Mouse (Mus musculus) ES-E14 (cell line): ENCODE measurements around the gene Cmc2. TPM values are rescaled to one million over a fixed set of nuclear protein-coding genes. Genes with fewer than 3 reads are reported as not detected.

ENCODE experiments used
- DNase-seq: peaks from one replicate; pipeline ENCODE4 v3.0.0-alpha.2; 2013; ENCODE audit warnings: low read depth, low spot score
- H3K27ac ChIP-seq: 2 replicates; pipeline ENCODE4 v1.5.1; 2012; ENCODE audit warnings: low read depth, mild to moderate bottlenecking, low read length, moderate library complexity, mixed read lengths; ENCODE audit not compliant: poor library complexity, insufficient read depth, severe bottlenecking
- H3K36me3 ChIP-seq: 2 replicates; pipeline ENCODE4 v1.6.1; 2012; ENCODE audit warnings: mild to moderate bottlenecking, low read length, moderate library complexity, mixed read lengths; ENCODE audit not compliant: control insufficient read depth, poor library complexity, insufficient read depth, severe bottlenecking
- H3K4me1 ChIP-seq, 2 experiments: fragments of 150-350 bp in 1 of 2; sonication (generic) in 1 of 2; 2 replicates each; pipeline ENCODE4 v1.6.1; 2012; ENCODE audit warnings: low read length in 2 of 2, mild to moderate bottlenecking in 1 of 2, mixed read lengths in 1 of 2; ENCODE audit not compliant: control insufficient read depth in 2 of 2, insufficient read depth in 2 of 2, poor library complexity in 1 of 2
- H3K4me3 ChIP-seq, 2 experiments: fragments of 150-350 bp in 1 of 2; sonication (generic) in 1 of 2; 2 replicates each; pipeline ENCODE4 v1.5.1; 2012; ENCODE audit warnings: low read length in 2 of 2, low read depth in 1 of 2, mild to moderate bottlenecking in 1 of 2, mixed read lengths in 1 of 2; ENCODE audit not compliant: insufficient read depth in 1 of 2, poor library complexity in 1 of 2, severe bottlenecking in 1 of 2
- H3K9ac ChIP-seq: 2 replicates; pipeline ENCODE4 v1.6.1; 2012; ENCODE audit warnings: low read depth, mild to moderate bottlenecking, low read length, mixed read lengths; ENCODE audit not compliant: poor library complexity, insufficient read depth, severe bottlenecking
- H3K9me3 ChIP-seq: fragments of 150-350 bp; sonication (generic); 2 replicates; pipeline ENCODE4 v1.6.1; 2012; ENCODE audit warnings: low read depth, mild to moderate bottlenecking, low read length; ENCODE audit not compliant: control insufficient read depth, insufficient read depth
- CHD2 ChIP-seq: IDR thresholded peaks from 2 replicates; pipeline ENCODE4 v1.6.1; 2014; ENCODE audit warnings: mild to moderate bottlenecking, low read depth, low read length, inconsistent platforms
- HCFC1 ChIP-seq: IDR thresholded peaks from 2 replicates; pipeline ENCODE4 v1.6.1; 2012; ENCODE audit warnings: low read length, inconsistent platforms, borderline replicate concordance; ENCODE audit not compliant: insufficient read depth
- MAFK ChIP-seq: IDR thresholded peaks from 2 replicates; pipeline ENCODE4 v1.6.1; 2014; ENCODE audit warnings: mild to moderate bottlenecking, low read depth, low read length, inconsistent platforms; ENCODE audit not compliant: insufficient read depth
- ZC3H11A ChIP-seq: IDR thresholded peaks from 2 replicates; pipeline ENCODE4 v1.6.1; 2012; ENCODE audit warnings: low read depth, mild to moderate bottlenecking, inconsistent platforms, low read length, borderline replicate concordance
- ZNF384 ChIP-seq: IDR thresholded peaks from 2 replicates; pipeline ENCODE4 v1.6.1; 2012; ENCODE audit warnings: low read depth, low read length, inconsistent platforms
- in situ Hi-C, 2 experiments: fragments of 600-800 bp; cut with MboI; formaldehyde crosslinking; loops; one replicate each; pipeline ENCODE4 v1.15.1; 2025; ENCODE audit warnings: low sequenced_read_pairs in 2 of 2, inconsistent platforms in 1 of 2; ENCODE audit not compliant: unreplicated experiment in 2 of 2
- total RNA-seq: library from RNA; depleted of rRNA; stranded (reverse); fragments of 300-350 nt; gene quantifications from 2 replicates; pipeline ENCODE4 v1.2.3, GENCODE M21; 2012

Gene Cmc2
- total RNA-seq, 1 experiment, result 33.4 TPM

- H3K9ac ChIP-seq, result no peak overlapping the region
- no peak overlapping the region for H3K4me3 ChIP-seq
- peaks cover 27% of the 10 kb centered on the region for H3K36me3 ChIP-seq
- no peak for DNase-seq
- H3K27ac ChIP-seq, result no peak overlapping the region
- in situ Hi-C loops, result no loop called here
- H3K4me1 ChIP-seq, result peaks cover 0 to 2% of the 10 kb centered on the region in 2 experiments; a peak in 2 of 4 replicates
- TF ChIP-seq HCFC1 (no peak), MAFK (peak; percentile 41; the same call in 1 of the 2 replicates), ZNF384 (no peak)
- H3K9me3 ChIP-seq, result no peaks in the 10 kb centered on the region
Measured at GRCm38 (mm10) chr8:116928588-116928987, 7.3 kb upstream of the Cmc2 start.

- TF ChIP-seq MAFK (no peak), ZC3H11A (no peak), ZNF384 (no peak), HCFC1 (no peak), CHD2 (no peak)
- Histone ChIP-seq H3K9me3 (no peaks in the 10 kb centered on the region), H3K4me1 (peaks cover 0 to 2% of the 10 kb centered on the region in 2 experiments; a peak in 2 of 4 replicates), H3K27ac (no peak overlapping the region), H3K9ac (no peak overlapping the region), H3K4me3 (no peak overlapping the region), H3K36me3 (peaks cover 27% of the 10 kb centered on the region)
- in situ Hi-C loops, result no loop called here
- DNase-seq, result no peak
Measured at GRCm38 (mm10) chr8:116927880-116928279, 6.6 kb upstream of the Cmc2 start.

- Histone ChIP-seq H3K27ac (no peak overlapping the region), H3K36me3 (peaks cover 17% of the 10 kb centered on the region), H3K9me3 (no peaks in the 10 kb centered on the region)
Measured at GRCm38 (mm10) chr8:116923526-116923925, 2.3 kb upstream of the Cmc2 start.

GRCm38 (mm10) chr8:116922060-116922757 lies 954 bp upstream of the Cmc2 start:
- peak overlapping the region; percentile 88 to 97 for H3K4me3 ChIP-seq
- no peak overlapping the region for H3K27ac ChIP-seq
- H3K9me3 ChIP-seq, result no peaks in the 10 kb centered on the region
- H3K4me1 ChIP-seq, result peaks cover 3% of the 10 kb centered on the region in 2 experiments; a peak in 1 of 4 replicates
- H3K36me3 ChIP-seq, result peaks cover 10% of the 10 kb centered on the region
- no peak for TF ChIP-seq CHD2
- TF ChIP-seq MAFK, result no peak
- no peak for TF ChIP-seq ZC3H11A
- no peak for TF ChIP-seq ZNF384
- no peak for TF ChIP-seq HCFC1
- H3K9ac ChIP-seq, result peak overlapping the region; percentile 99
- DNase-seq, result no peak
- in situ Hi-C loops, result no loop called here

More at GRCm38 (mm10) chr8:116923526-116923925, 2.3 kb upstream of the Cmc2 start:
- peaks cover 3 to 5% of the 10 kb centered on the region in 2 experiments; a peak in 1 of 4 replicates for H3K4me1 ChIP-seq
- in situ Hi-C loops, result no loop called here
- no peak overlapping the region for H3K4me3 ChIP-seq
- H3K9ac ChIP-seq, result no peak overlapping the region
- TF ChIP-seq MAFK, result no peak
- no peak for TF ChIP-seq ZNF384
- no peak for TF ChIP-seq CHD2
- TF ChIP-seq ZC3H11A, result no peak
- TF ChIP-seq HCFC1, result no peak
- no peak for DNase-seq

- Histone ChIP-seq H3K4me3 (peak overlapping the region; percentile 88 to 97), H3K36me3 (peaks cover 9% of the 10 kb centered on the region; the same call in 1 of the 2 replicates), H3K4me1 (peaks cover 3 to 7% of the 10 kb centered on the region in 2 experiments; a peak in 1 of 4 replicates), H3K9ac (peak overlapping the region; percentile 99), H3K9me3 (no peaks in the 10 kb centered on the region), H3K27ac (no peak overlapping the region)
- in situ Hi-C loops, result no loop called here
- no peak for DNase-seq
- TF ChIP-seq CHD2, result no peak
- no peak for TF ChIP-seq ZNF384
- no peak for TF ChIP-seq MAFK
- TF ChIP-seq ZC3H11A, result no peak
- TF ChIP-seq HCFC1, result no peak
Measured at GRCm38 (mm10) chr8:116921005-116921336, 284 bp downstream of the Cmc2 start.
